Mouse (Mus musculus) adrenal gland, adult (tissue): ENCODE data around the gene Tmem9b.

Source experiments
- DNase-seq, 2 experiments: peaks; one replicate each; pipeline ENCODE4 v3.0.0; 2022 to 2023; ENCODE audit warnings: low spot score in 1 of 2; ENCODE audit not compliant: inconsistent age in 2 of 2

Gene Tmem9b

DNA sequence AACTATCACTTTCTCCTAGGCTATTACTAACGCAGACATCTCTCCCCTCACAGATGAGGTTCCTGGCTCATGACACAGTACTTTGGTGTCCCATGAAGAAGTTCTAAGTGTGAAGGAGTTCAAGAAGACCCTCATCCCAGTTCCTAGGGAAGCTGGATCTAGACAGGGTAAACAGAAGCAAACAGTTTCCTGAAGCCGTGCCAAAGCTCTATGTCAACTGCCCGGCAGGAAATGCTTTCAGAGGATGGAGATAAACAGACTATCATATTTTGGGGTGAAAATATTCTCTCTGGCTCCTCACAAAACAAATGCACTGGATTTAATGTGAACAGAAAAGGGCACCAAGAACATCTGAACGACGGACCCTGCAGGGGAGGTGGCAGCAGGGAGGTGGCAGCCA is 61.7 kb downstream of the Tmem9b start:
- no peak for DNase-seq

DNA sequence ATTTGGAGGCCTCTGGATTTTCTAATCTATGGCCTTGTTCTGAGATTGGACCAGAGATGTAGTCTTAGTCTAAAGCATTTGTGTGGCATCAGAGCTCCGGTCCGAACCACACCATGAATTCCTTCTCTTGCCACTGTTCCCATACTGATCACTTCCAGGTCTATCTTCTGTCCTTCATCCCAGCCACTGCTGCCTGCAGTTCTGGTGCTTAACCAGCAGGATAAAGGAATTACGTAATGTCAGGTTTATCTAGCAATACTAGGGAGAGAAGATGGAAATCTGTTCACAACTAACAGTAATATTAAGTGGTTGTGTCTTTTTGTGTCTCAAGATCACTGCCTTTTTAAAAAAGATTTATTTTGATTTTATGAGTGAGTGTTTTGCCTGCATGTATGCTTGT is 62.6 kb downstream of the Tmem9b start:
- DNase-seq = no peak

GRCm38 (mm10) chr7:109686585-109687128 is 66.0 kb downstream of the Tmem9b start:
- DNase-seq = no peak
